Mouse (Mus musculus) adipocyte (in vitro differentiated cells): ENCODE results near the gene Nck2.
A peak's percentile ranks its signal among the peaks of the same experiment; 100 is the strongest.

Source experiments
- DNase-seq: peaks from one replicate; pipeline ENCODE4 v3.0.0-alpha.2; 2016; ENCODE audit warnings: low spot score

Gene Nck2

DNA sequence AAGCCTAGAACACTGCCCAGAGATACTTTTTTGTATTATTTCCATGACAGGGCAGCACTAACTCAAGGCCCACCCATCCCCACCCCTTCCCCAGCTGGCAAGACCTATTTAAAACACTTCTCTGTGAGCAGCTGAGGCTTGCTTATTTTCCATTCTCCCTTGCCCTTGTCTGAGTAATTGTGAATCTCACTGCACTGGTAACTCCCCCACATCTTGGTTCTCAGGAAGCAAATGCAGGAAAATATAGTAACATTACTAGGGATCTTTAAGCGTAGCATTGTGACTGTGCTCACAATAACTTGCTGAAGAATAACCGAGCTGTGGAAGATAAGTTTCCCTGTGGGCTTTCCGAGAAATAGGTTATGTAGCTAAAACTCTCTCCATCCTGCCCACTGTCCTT, 24.6 kb downstream of the Nck2 start:
- DNase-seq = no peak

- DNase-seq = no peak
These were observed 26.2 kb downstream of the Nck2 start for GRCm38 (mm10) chr1:43470421-43471179.

- peak; percentile 62 for DNase-seq
These were observed 27.0 kb downstream of the Nck2 start for GRCm38 (mm10) chr1:43471180-43472045.

- DNase-seq = no peak
These were observed 27.8 kb downstream of the Nck2 start for GRCm38 (mm10) chr1:43472046-43472649.

DNA sequence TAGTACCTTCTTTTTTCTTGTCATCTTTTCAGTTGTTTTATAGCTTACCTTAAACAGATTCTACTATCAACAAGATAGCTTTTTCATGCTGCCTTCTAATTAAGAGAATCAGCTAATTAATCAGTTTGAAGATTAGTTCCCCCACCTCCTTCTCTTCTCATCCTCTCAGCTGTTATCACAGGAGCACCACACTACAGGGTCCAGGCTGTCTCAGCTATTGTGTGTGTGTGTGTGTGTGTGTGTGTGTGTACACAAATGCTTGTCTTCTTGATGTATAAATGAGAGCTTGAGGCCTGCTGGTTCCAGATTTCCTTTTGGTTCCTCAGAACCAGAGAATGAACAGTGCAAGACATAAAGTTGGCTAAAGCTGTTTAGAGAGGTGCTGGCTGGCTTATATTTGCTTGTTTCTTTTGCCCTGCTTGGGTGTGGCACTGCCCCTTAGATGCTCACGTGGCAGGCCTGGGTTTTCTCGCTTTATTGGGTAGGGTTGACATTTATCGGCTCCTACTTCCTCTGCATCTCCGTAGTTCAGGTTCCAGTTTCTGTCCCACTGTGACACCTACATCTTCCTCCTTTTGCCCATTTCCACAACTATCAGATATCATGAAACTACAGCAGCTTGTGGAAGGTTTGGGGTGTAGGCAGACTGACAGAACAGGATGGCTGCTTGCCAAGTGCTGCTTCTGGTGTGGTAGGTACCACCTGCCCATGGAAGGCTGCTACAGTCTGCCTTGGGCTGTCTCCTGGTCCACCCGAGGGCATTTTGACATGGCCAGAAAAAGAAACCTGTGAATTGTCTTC, 29.6 kb downstream of the Nck2 start:
- DNase-seq = no peak

GRCm38 (mm10) chr1:43474535-43475409, 30.4 kb downstream of the Nck2 start:
- DNase-seq = peak; percentile 94

GRCm38 (mm10) chr1:43477954-43478353, 33.6 kb downstream of the Nck2 start:
- no peak for DNase-seq

GRCm38 (mm10) chr1:43485204-43485603, 40.8 kb downstream of the Nck2 start:
- DNase-seq = no peak

- no peak for DNase-seq
These were observed 42.1 kb downstream of the Nck2 start for GRCm38 (mm10) chr1:43486500-43486899.

DNA sequence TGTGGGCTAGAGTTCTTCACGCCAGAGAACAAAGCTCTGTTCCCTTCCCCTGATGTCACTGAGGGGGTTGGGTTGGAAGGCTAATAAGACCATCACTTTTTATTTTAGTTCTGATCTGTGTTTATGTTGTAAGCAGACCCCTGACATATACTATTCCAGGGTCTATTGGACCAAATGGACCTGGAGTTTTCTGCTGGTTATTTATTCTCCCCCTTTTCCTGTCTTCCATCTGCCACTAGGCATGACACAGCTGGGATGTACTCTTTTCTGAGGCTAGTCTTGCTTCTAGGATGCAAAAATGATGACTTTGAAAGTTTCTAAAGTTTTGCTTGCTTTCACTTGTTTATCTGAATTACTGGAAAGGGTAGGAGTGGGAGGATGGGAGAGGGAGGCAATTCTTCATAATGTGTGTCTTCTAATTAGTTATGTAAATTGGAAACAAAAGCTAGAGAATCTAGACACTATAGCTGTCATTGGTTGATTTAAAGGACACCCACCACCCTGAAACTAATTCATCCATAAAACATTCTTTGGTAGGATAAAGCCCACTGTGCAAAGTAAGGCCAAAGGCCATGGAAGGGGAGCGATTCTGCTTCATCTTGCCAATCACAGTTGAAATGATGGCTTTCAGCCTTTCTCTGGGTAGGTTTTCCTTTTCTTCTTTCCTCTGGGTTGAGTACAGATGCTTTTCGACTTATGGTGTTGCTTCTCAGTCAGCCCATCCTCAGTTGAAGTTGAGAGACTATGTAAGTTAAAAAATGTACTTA, 42.8 kb downstream of the Nck2 start:
- no peak for DNase-seq

GRCm38 (mm10) chr1:43489311-43489710, 44.9 kb downstream of the Nck2 start:
- no peak for DNase-seq

DNA sequence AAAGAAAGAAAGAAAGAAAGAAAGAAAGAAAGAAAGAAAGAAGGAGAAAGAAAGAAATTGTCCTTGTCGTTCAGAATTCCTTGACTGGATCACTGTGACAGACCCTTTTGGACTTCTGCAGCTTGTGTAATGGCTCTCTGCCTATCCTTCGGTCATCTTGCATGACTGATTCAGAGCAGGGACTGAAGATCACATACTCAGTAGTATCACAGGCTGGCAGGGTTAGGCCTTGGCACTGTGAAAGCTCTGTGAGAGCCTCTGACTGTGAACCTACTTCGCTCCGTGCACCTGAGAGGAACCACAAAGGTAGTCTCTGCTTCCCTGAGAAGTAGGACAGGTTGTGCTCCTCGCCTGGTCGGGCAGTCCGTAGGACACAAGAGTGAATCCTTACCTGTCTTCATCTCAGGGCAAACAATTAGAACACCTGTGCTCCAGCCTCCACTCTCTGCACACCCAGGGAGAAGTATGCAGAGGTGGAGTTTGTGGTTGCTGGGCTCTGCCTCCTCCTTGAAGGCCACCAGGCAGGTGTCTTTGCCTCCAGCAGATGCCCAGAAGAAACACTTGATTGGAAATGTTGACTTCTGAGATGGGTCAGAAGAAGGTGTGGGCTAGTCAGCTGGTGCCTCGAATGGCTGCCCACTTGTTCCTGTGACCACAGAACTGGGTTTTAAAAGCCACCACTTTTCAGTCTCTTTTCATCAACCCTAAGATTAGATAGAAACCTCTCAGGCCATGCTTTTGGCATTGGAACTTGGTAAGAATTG, 47.3 kb downstream of the Nck2 start:
- DNase-seq = no peak

- no peak for DNase-seq
These were observed 48.5 kb downstream of the Nck2 start for GRCm38 (mm10) chr1:43492803-43493437.

DNA sequence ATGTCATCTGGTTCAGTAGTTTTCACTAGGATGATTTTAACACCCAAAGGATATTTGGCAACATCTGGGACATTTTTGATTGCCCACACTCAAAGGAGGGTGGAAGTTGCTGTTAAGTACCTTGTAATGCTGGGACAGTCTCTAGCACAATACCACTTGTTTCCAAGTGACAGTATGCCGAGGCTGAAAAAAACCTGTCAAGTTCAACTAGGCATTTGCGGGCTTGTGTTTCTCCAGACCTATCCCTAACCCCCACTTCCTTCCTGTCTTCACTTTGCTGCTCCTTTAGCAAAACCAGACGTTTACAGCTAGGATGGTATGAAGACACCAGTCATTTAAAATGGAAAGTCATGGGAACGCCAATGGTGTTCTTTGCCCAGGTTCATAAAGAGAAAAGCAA, 51.7 kb downstream of the Nck2 start:
- no peak for DNase-seq

- DNase-seq = no peak
These were observed 52.6 kb downstream of the Nck2 start for GRCm38 (mm10) chr1:43496993-43497392.

DNA sequence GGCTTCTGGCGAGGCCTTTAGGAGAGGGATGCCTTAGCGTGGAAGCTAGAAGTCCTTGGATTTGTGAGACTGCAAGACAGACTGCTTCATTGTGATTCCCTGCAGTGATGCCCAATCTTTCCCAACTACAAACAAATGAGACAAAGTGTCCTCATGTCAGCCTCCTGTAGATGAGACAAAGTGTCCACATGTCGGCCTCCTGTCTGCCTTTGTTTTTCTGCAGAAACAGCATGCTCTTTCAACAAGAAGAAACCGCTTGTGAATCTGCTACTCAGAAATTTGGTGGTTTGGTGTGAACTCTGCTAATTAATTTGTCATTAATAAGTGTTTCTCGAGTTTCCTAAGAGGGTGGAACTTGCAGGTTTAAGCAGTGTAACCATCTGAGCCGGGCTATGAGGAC, 53.6 kb downstream of the Nck2 start:
- DNase-seq = no peak

DNA sequence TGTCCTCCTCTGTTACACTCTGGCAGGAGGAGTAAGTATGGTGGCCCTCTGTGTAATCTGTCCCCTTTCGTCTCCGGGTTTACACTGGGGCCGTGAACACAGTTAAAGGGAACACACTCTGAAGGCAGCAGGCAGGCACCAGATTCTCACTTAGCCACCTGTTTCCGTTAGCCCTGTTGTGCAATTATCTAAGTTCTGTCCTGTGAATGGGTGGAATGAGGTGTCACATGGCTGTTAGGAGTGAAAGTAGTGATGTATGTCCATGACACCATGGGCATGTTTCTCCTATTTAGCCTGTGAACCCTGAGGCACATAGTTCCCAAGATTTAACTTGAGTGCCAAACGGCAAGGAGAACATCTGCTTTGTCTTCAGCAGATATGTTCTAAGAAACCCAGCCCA, 55.7 kb downstream of the Nck2 start:
- DNase-seq = no peak

DNA sequence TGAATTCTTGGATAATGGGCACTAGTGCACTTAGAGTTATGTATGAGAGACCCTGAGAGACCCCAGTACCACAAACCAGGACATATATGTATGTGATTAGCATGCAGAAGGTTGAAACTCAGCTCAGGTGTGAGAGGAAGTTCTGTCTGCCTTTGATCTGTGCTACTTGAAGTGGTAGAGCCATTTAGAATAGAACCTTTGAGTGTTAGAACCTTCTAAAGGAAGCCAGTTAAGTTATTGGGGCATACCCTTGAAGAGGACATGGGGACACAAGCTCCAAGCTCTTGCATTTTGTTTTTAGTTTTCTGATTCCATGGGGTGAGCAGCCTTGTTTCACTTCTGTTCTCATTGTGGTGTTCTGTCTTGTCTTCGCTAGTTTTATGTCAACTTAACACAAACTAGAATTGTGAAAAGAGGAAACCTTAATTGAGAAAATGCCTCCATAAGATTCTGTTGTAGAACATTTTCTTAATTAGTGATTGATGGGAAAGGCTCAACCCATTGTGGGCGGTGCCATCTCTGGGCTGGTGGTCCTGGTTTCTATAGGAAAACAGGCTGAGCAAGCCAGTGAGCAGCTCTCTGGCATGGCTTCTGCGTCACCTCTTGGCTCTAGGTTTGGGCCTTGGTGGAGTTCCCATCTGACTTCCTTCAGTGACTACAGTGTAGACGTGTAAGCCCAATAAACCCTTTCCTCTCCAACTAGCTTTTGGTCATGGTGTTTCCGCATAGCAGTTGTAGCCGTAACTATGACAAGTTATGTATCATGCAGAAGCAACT, 57.0 kb downstream of the Nck2 start:
- DNase-seq = no peak
